Mouse (Mus musculus) ES-Bruce4 (cell line): ENCODE results near the gene Ccr7. TPM values are rescaled to one million over a fixed set of nuclear protein-coding genes. Genes with fewer than 3 reads are reported as not detected.

Experiments used
- H3K27ac ChIP-seq: 2 replicates; pipeline ENCODE4 v1.5.1; 2012; ENCODE audit warnings: low read length, inconsistent platforms; ENCODE audit not compliant: insufficient read depth
- H3K27me3 ChIP-seq: 2 replicates; pipeline ENCODE4 v1.6.1; 2012; ENCODE audit warnings: mild to moderate bottlenecking, low read length, inconsistent platforms; ENCODE audit not compliant: control insufficient read depth, poor library complexity, insufficient read depth, severe bottlenecking
- H3K36me3 ChIP-seq: 2 replicates; pipeline ENCODE4 v1.6.1; 2012; ENCODE audit warnings: inconsistent platforms, mild to moderate bottlenecking, low read length, moderate library complexity; ENCODE audit not compliant: control insufficient read depth, poor library complexity, insufficient read depth, severe bottlenecking
- H3K4me1 ChIP-seq: one replicate; pipeline ENCODE4 v1.8.1; 2011; ENCODE audit warnings: low read length; ENCODE audit not compliant: control insufficient read depth, insufficient read depth
- H3K4me3 ChIP-seq: 2 replicates; pipeline ENCODE4 v1.5.1; 2011; ENCODE audit warnings: low read depth, mild to moderate bottlenecking, low read length
- H3K9ac ChIP-seq: 2 replicates; pipeline ENCODE4 v1.6.1; 2012; ENCODE audit warnings: low read depth, mild to moderate bottlenecking, inconsistent platforms; ENCODE audit not compliant: poor library complexity, severe bottlenecking
- H3K9me3 ChIP-seq: replicated peaks from 2 replicates; pipeline ENCODE4 v1.6.1; 2012; ENCODE audit warnings: mild to moderate bottlenecking, low read length, inconsistent platforms; ENCODE audit not compliant: control insufficient read depth, poor library complexity, insufficient read depth, severe bottlenecking
- CTCF ChIP-seq: IDR thresholded peaks from one replicate; pipeline ENCODE4 v1.8.1; 2011; ENCODE audit warnings: low read depth, low read length
- EP300 ChIP-seq: IDR thresholded peaks from 2 replicates; pipeline ENCODE4 v1.6.1; 2011; ENCODE audit warnings: low read depth, low read length; ENCODE audit not compliant: insufficient read depth
- POLR2A ChIP-seq: IDR thresholded peaks from one replicate; pipeline ENCODE4 v1.8.1; 2011; ENCODE audit warnings: low read length; ENCODE audit not compliant: insufficient read depth
- polyA plus RNA-seq: library from polyadenylated mRNA; stranded (reverse); fragments of >200 nt; gene quantifications from 2 replicates; pipeline ENCODE4 v1.2.4, GENCODE M21; 2011; ENCODE audit warnings: low read depth; ENCODE audit not compliant: missing spikeins, insufficient read depth, insufficient read length

Ccr7 gene
- polyA plus RNA-seq, 1 experiment = not detected

DNA sequence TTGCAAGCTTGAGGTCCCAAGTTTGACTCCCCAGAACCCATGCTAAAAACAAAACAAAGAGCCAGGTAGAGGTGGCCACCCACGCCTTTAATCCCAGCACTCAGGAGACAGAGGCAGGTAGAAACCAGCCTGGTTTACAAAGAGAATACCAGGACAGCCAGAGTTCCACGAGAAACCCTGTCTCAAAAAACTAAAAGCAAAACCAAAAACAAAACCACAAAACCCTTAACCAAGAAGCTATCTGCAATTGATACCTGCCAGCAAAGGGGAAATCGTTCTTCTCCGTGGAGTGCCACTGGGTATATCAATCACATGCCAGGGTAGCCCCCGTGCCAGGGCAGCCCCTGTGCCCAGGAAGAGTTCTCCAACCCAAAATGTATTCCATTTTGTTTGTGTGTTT lies 54.7 kb downstream of the Ccr7 start:
- Histone ChIP-seq H3K4me1 (no peaks in the 10 kb centered on the region), H3K27ac (no peak overlapping the region), H3K9me3 (no peaks in the 10 kb centered on the region)

DNA sequence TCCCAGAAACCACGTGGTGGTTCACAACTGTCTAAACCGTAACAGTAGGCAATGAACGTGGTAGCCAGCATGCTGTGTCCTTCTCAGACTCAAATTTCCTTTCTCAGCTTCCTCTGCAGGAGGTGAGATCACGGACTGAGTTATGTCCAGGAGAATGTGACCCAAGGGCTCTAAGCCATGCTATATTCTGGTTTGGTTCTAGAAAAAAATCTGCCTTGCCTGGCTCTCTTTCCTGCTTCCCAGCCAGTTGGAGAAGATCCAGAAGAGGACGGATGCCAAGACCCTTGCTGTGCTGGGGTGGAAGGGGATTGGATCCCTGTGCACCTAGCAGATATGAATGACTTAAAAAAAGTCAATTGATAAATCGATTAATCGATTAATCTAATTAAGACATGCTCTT lies 55.4 kb downstream of the Ccr7 start:
- Histone ChIP-seq H3K36me3 (no peaks in the 10 kb centered on the region), H3K4me1 (no peaks in the 10 kb centered on the region), H3K27me3 (no peaks in the 10 kb centered on the region), H3K4me3 (no peak overlapping the region), H3K9me3 (peaks cover 3% of the 10 kb centered on the region), H3K9ac (no peak overlapping the region), H3K27ac (no peak overlapping the region)
- TF ChIP-seq CTCF (no peak), EP300 (no peak)

More for the DNA sequence above, 54.7 kb downstream of the Ccr7 start:
- no peak overlapping the region for H3K9ac ChIP-seq
- no peaks in the 10 kb centered on the region for H3K27me3 ChIP-seq
- no peak for TF ChIP-seq CTCF
- no peak for TF ChIP-seq EP300
- no peak for TF ChIP-seq POLR2A
- H3K36me3 ChIP-seq = no peaks in the 10 kb centered on the region
- no peak overlapping the region for H3K4me3 ChIP-seq

DNA sequence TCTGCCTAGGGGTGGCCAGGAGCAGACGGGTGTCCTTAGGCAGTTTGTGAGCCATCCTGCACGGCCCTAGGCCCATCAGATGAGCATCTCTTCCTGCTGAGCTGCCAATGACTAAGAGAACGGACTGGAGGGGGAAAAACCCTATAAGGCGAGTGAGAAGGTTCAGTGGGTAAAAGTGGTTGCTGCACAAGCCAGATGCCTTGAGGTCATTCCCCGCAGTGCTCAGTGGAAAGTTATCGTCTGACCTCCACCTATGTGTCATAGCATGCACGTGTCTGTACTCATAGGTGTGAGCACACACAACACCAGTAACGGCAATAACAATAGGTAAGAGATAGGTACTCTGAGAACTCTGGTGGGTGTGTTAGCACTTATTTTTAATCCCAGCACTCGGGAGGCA lies 56.0 kb downstream of the Ccr7 start:
- no peaks in the 10 kb centered on the region for H3K36me3 ChIP-seq
- no peaks in the 10 kb centered on the region for H3K27me3 ChIP-seq
- H3K9me3 ChIP-seq = peaks cover 3% of the 10 kb centered on the region
- H3K4me1 ChIP-seq = no peaks in the 10 kb centered on the region
- H3K9ac ChIP-seq = no peak overlapping the region
- TF ChIP-seq POLR2A (no peak), EP300 (no peak), CTCF (no peak)
- H3K27ac ChIP-seq = no peak overlapping the region
- H3K4me3 ChIP-seq = no peak overlapping the region

DNA sequence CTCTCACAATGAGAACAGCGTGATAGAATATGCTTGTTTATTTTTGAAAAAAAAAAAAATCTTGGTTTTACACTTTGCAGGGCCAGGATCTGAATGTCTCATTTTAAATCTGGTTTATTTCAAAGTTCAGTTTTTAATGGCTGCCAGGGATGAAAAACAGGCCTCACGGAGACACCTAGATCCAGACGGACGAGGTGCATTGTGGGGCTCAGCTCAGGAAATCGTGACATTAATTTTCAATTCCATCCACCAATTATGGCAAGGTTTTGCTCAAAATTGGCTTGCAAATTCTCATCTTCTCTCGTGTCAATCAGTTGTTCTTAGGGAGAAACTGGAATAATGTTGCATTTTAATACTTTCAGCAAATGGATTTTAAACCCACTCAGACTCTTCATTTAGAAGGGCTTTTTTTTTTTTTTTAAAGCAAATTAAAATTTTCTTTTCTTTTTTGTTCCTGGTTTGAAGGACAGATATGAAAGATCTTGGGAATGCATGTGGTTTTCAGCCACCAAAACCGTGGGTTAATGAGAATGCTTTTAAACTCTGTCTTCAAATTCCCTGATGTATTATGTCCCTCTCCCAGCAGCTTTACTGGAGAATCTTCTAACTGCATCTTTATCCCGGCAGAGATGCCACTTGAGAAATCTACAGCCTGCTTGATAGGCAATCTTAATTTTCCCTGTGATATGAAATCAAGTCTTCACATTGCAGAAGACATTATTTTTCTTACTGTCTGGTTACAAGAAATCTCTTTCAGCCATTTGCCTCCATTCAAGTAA lies 57.7 kb downstream of the Ccr7 start:
- Histone ChIP-seq H3K4me3 (no peak overlapping the region), H3K36me3 (no peaks in the 10 kb centered on the region), H3K9ac (no peak overlapping the region), H3K9me3 (peaks cover 3% of the 10 kb centered on the region), H3K4me1 (no peaks in the 10 kb centered on the region), H3K27me3 (no peaks in the 10 kb centered on the region), H3K27ac (no peak overlapping the region)
- TF ChIP-seq CTCF = no peak

DNA sequence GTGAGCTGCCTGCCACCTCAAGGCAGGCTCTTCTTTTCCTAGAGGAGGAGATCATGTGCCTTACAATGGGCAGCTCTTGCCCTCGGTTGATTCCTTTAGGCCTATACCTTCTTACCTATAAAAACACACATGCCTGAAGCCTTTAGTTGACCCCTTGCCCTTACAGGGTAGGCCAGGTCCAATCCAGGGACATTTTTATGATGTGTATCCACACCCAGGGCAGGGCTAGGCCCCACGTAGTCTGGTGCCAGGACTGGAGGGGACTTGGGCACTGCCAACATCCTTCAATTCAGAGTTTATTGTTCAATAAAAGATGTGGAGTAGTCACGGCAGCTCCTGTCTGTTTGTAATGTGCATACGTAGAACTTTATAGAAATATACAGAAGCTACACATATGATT lies 58.5 kb downstream of the Ccr7 start:
- H3K9me3 ChIP-seq = peaks cover 3% of the 10 kb centered on the region
- no peaks in the 10 kb centered on the region for H3K4me1 ChIP-seq
- H3K4me3 ChIP-seq = no peak overlapping the region
- TF ChIP-seq EP300 (no peak), CTCF (no peak), POLR2A (no peak)
- H3K27ac ChIP-seq = no peak overlapping the region
- H3K36me3 ChIP-seq = no peaks in the 10 kb centered on the region
- no peaks in the 10 kb centered on the region for H3K27me3 ChIP-seq
- H3K9ac ChIP-seq = no peak overlapping the region

DNA sequence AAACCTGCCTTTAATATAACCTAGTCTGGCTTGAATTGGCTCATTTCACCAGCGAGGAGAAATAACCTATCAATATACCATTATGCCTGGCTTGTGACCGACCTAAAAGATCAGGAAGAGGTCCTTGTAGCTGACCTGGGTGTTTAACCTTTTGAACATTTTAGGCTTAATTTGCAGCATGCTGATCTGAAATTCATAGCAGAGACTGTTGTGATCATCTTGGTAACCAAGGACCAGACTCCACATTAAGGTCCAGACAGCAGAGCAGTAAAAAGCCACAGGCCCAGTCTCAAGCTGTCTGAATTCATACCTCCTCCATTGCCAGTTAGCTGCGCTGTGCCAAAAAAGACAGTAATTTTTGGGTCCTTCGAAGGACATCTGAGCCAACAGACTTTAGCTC lies 59.1 kb downstream of the Ccr7 start:
- Histone ChIP-seq H3K9ac (no peak overlapping the region), H3K27ac (no peak overlapping the region), H3K9me3 (peaks cover 3% of the 10 kb centered on the region), H3K36me3 (no peaks in the 10 kb centered on the region), H3K4me3 (no peak overlapping the region), H3K4me1 (no peaks in the 10 kb centered on the region), H3K27me3 (no peaks in the 10 kb centered on the region)
- no peak for TF ChIP-seq POLR2A
- no peak for TF ChIP-seq CTCF
- TF ChIP-seq EP300 = no peak
